Mouse (Mus musculus): ENCODE results near the gene Susd1.
A peak's percentile ranks its signal among the peaks of the same experiment; 100 is the strongest.

GRCm38 (mm10) chr4:59340714-59341113 lies 97.7 kb downstream of the Susd1 start:
- TF ChIP-seq CTCF (IDR thresholded peaks at IDR 0.05; ENCODE audit: borderline replicate concordance, extremely low read depth, insufficient read depth, insufficient read length) (peak; percentile 99), POLR2A (IDR thresholded peaks at IDR 0.05; ENCODE audit: borderline replicate concordance, extremely low read depth, insufficient read depth, insufficient read length, poor library complexity, severe bottlenecking) (no peak)
